Mouse (Mus musculus) hindbrain, embryonic 12.5 days (tissue): ENCODE data around the gene Plce1. TPM values are rescaled to one million over a fixed set of nuclear protein-coding genes. Genes with fewer than 3 reads are reported as not detected.
"Not testable (repeated sequence)": the region's sequence is repeated elsewhere in the genome, so short reads cannot be mapped to it uniquely, and the experiment has no call there.

Experiments used
- ATAC-seq: fragments of 200-750 bp; cut with Nextera tagmentation; 2 replicates; pipeline ENCODE4 v1.8.0; 2017; ENCODE audit warnings: moderate TSS enrichment; ENCODE audit not compliant: low FRiP score
- H3K27ac ChIP-seq: fragments of 300-500 bp; sonication (generic); 2 replicates; pipeline ENCODE4 v1.5.1; 2016; ENCODE audit warnings: mild to moderate bottlenecking
- H3K27me3 ChIP-seq: fragments of 300-500 bp; sonication (generic); 2 replicates; pipeline ENCODE4 v1.6.1; 2016; ENCODE audit warnings: mild to moderate bottlenecking
- H3K36me3 ChIP-seq: fragments of 300-500 bp; sonication (generic); 2 replicates; pipeline ENCODE4 v1.6.1; 2016; ENCODE audit warnings: mild to moderate bottlenecking
- H3K4me1 ChIP-seq: fragments of 300-500 bp; sonication (generic); 2 replicates; pipeline ENCODE4 v1.6.1; 2016
- H3K4me2 ChIP-seq: fragments of 300-500 bp; sonication (generic); replicated peaks from 2 replicates; pipeline ENCODE4 v1.6.1; 2016; ENCODE audit warnings: mild to moderate bottlenecking
- H3K4me3 ChIP-seq: fragments of 300-500 bp; sonication (generic); 2 replicates; pipeline ENCODE4 v1.5.1; 2016; ENCODE audit warnings: mild to moderate bottlenecking
- H3K9ac ChIP-seq: fragments of 300-500 bp; sonication (generic); 2 replicates; pipeline ENCODE4 v1.6.1; 2016; ENCODE audit warnings: mild to moderate bottlenecking, moderate library complexity
- H3K9me3 ChIP-seq: fragments of 300-500 bp; sonication (generic); replicated peaks from 2 replicates; pipeline ENCODE4 v1.6.1; 2016; ENCODE audit warnings: mild to moderate bottlenecking
- WGBS: fragments of 180-500 bp; shearing (Covaris S2); methylation state at CpG from one replicate; pipeline ENCODE4 v1.1.7; 2016; 5-methylcytosine and 5-hydroxymethylcytosine counted together
- polyA plus RNA-seq: library from polyadenylated mRNA; unstranded; fragments of >200 nt; fragmentation: Nextera tagmentation; extraction: Ambion mirVana; gene quantifications from 2 replicates; pipeline ENCODE4 v1.2.1, GENCODE M21; 2016

Plce1 gene
- polyA plus RNA-seq, 1 experiment from 2014 or later = 6.9 TPM

DNA sequence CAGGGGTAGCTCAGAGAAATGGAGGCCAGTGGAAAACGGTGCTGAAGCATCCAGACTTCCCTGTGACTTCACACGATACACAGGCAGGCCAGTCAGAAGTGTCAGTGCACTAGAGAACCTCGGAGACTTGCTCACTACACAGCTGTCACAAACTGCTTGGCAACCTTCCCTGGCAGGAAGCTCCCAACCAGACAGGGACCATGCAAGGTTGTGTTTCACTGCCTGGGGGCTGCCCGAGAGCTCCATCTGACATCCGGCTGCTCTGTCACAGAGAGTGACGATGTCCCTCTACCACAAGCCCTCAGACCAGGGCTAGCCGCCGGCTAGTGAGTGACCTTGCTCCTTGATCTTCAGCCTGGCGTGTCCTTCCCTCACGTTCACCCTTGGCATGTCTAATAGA, 140.6 kb downstream of the Plce1 start:
- Histone ChIP-seq H3K4me3 (no peak overlapping the region), H3K36me3 (no peaks in the 10 kb centered on the region; the same call in 1 of the 2 replicates), H3K9ac (no peak overlapping the region), H3K9me3 (no peaks in the 10 kb centered on the region), H3K27ac (no peak overlapping the region), H3K27me3 (no peaks in the 10 kb centered on the region), H3K4me1 (no peaks in the 10 kb centered on the region), H3K4me2 (no peak overlapping the region)
- no peak for ATAC-seq
- WGBS = 91% methylated on average over 10 of the region's 10 CpGs

DNA sequence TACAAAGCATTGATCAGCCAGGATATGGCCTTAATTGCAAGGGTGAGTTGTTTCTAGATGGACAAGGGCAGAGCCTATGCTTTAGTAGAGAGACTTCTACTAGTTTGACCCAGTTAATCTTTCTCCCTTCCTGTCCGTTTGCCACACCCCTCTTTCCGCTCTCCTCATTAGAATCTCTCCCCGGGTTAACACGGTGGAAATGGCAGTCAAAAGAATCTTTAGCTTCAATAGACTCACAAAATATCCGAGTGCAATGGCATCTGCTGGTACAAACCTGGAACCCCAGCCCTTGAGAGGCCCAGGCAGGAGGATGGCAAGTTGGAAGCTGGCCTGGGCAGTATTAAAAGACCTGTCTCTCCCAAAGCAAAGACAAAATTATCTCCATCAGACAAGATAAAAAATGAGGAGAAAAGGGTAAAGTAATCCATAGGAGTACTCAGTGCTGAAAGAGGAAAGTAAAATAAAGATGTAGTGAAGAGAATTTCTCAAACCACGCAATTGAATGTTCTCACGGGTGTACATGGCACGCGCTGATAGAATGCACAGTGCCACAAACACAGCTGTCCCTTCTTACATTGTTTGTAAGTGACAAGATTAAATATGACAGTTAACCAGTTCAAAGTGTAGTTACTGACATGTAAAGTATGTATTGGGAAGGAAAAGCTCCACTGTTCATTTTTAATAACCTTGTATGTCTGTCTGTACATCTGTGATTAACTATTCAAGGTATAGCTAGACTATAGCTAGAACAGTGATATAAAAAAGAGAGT, 145.5 kb downstream of the Plce1 start:
- no peak overlapping the region for H3K27ac ChIP-seq
- H3K27me3 ChIP-seq = no peaks in the 10 kb centered on the region
- no peak overlapping the region for H3K4me2 ChIP-seq
- no peaks in the 10 kb centered on the region for H3K4me1 ChIP-seq
- WGBS = 75% methylated on average over 9 of the region's 9 CpGs
- no peak overlapping the region for H3K4me3 ChIP-seq
- no peak for ATAC-seq
- no peak overlapping the region for H3K9ac ChIP-seq
- no peaks in the 10 kb centered on the region; the same call in 1 of the 2 replicates for H3K36me3 ChIP-seq
- no peaks in the 10 kb centered on the region for H3K9me3 ChIP-seq

DNA sequence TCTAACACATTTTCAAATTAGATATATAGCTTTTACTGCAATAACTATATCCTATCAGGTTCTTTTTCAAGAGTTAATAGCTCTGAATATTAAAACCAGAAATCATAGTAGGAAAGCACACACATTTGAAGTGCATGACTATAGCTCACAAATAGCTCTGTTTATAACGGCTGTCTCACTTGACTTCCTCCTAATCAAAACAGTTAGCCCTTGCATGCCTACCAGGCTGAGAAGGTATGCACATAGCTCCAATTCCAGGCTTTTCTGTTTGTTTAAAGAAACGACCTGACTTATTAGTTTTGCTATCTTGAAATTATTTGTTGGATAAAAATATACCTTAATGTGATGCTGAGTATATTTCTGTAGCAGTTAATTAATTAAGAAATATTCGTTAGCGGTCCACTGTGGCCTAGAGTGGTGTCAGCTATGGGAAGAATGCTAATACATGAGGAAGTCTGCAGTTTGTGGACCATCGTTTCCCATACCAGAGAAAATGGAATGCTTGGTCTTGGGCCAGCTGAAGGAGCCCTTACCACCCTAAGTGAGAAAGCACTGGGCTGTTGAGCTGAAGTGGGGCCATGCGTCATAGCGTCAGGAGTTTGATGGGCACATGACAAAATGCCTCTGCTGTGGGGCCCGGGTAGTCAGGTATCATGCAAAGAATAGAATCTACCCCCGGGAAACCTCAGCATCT, 146.3 kb downstream of the Plce1 start:
- Histone ChIP-seq H3K4me2 (no peak overlapping the region), H3K9ac (no peak overlapping the region), H3K9me3 (no peaks in the 10 kb centered on the region), H3K27ac (no peak overlapping the region), H3K4me1 (no peaks in the 10 kb centered on the region), H3K4me3 (no peak overlapping the region), H3K27me3 (no peaks in the 10 kb centered on the region), H3K36me3 (no peaks in the 10 kb centered on the region)
- 86% methylated on average over 9 of the region's 9 CpGs for WGBS
- no peak for ATAC-seq

DNA sequence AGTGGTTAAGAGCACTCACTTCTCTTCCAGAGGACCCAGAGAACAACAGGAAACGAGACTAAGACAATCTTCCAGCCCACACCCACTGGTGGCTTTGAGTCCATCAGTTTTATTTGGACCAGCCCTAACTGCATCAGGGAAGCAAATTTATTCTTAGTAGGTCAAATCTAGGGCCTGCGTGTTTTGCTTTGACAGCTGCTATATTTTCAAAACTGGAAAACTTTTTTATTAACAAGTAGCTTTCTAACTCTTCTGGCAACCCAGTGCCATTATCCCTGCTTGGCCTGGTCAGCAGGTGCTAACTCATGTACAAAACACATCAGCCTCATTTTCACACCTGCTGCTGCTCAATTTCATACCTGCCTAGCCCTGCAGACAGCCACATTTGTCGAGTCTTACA, 151.3 kb downstream of the Plce1 start:
- no peaks in the 10 kb centered on the region for H3K4me1 ChIP-seq
- no peak overlapping the region for H3K27ac ChIP-seq
- H3K36me3 ChIP-seq = no peaks in the 10 kb centered on the region
- WGBS = 81% methylated on average over 3 of the region's 3 CpGs
- H3K27me3 ChIP-seq = no peaks in the 10 kb centered on the region
- H3K4me2 ChIP-seq = no peak overlapping the region
- no peaks in the 10 kb centered on the region for H3K9me3 ChIP-seq
- no peak for ATAC-seq
- no peak overlapping the region for H3K9ac ChIP-seq
- no peak overlapping the region for H3K4me3 ChIP-seq

DNA sequence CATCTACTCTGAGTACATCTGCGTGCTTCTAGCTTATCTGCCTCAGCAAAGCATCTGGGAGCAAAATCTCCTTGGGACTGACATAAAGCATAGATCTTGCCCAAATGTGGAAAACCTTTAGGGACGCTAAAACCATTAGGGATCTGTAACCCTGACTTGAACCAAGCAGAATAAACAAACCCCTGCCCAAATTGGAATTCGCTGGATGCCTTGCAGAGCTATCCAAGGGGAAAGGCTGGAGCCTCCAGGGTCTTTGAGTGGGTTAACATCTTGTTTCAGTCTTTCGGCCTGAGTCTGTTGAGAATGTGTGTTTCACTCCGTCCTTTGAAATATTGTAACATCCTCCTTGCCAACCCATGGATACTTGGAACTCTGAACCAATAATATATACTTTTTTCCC, 152.4 kb downstream of the Plce1 start:
- no peak for ATAC-seq
- no peak overlapping the region for H3K9ac ChIP-seq
- H3K4me2 ChIP-seq = no peak overlapping the region
- H3K4me3 ChIP-seq = no peak overlapping the region
- no peaks in the 10 kb centered on the region for H3K9me3 ChIP-seq
- 78% methylated on average over 5 of the region's 5 CpGs for WGBS
- no peaks in the 10 kb centered on the region for H3K4me1 ChIP-seq
- H3K27me3 ChIP-seq = no peaks in the 10 kb centered on the region
- H3K36me3 ChIP-seq = no peaks in the 10 kb centered on the region
- no peak overlapping the region for H3K27ac ChIP-seq

DNA sequence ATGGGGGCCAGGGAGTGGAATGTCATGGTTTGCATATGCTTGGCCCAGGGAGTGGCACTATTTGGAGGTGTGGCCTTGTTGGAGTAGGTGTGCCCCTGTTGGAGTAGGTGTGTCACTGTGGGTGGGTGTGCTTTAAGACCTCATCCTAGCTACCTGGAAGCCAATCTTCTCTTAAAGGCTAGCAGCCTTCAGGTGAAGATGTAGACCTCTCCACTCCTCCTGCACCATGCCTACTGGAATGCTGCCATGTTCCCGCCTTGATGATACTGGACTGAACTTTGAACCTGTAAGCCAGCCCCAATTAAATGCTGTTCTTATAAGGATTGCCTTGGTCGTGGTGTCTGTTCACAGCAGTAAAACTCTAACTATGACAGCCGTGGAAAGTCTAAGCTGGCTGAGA, 158.1 kb downstream of the Plce1 start:
- no peaks in the 10 kb centered on the region for H3K27me3 ChIP-seq
- H3K9me3 ChIP-seq = no peaks in the 10 kb centered on the region
- no peak overlapping the region for H3K9ac ChIP-seq
- no peaks in the 10 kb centered on the region for H3K4me1 ChIP-seq
- no peak for ATAC-seq
- no peak overlapping the region for H3K4me3 ChIP-seq
- H3K36me3 ChIP-seq = no peaks in the 10 kb centered on the region
- no peak overlapping the region for H3K27ac ChIP-seq
- no peak overlapping the region for H3K4me2 ChIP-seq
- 84% methylated on average over 3 of the region's 3 CpGs for WGBS

DNA sequence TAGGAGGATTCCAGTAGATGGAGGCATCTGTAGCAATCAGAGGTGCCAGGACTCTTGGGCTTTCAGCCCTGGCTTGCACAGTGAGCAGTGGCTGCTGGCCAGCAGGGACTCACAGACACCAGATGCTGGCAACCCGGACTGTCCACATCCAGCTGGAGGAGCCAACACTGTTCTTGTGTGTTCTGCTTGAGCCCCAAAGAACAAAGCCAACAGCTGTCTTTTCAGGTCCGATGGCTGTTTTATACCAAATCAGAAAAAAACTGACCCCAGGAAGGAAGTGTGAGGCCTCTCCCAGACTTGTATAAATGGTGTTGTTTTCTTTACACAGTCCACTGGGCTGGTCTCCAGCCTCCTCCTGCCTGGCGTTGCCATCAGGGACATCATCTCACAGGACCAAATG, 158.9 kb downstream of the Plce1 start:
- no peak overlapping the region for H3K4me2 ChIP-seq
- 63% methylated on average over 3 of the region's 3 CpGs for WGBS
- no peak overlapping the region for H3K4me3 ChIP-seq
- no peaks in the 10 kb centered on the region for H3K4me1 ChIP-seq
- H3K36me3 ChIP-seq = no peaks in the 10 kb centered on the region
- no peak overlapping the region for H3K9ac ChIP-seq
- no peaks in the 10 kb centered on the region for H3K27me3 ChIP-seq
- no peak for ATAC-seq
- no peaks in the 10 kb centered on the region for H3K9me3 ChIP-seq
- no peak overlapping the region for H3K27ac ChIP-seq

DNA sequence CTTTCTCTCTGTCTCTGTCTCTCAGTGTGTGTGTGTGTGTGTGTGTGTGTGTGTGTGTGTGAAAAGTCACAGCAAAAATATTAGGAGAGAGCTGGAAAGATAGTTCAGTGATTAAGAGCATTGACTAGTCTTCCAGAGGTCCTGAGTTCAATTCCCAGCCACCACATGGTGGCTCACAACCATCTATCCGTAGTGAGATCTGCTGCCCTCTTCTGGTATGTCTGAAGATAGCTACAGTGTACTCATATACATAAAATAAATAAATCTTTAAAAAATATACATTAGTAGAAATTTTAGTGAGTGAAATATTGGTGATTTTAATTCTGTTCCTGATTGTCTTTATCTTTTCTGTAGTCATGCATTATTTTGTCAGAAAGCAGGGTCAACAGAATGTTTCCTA, 161.6 kb downstream of the Plce1 start:
- H3K4me2 ChIP-seq, H3K27me3 ChIP-seq, H3K27ac ChIP-seq, H3K4me1 ChIP-seq, H3K4me3 ChIP-seq, ATAC-seq, H3K9me3 ChIP-seq, H3K9ac ChIP-seq, H3K36me3 ChIP-seq: not testable (repeated sequence)
- 63% methylated on average over 1 of the region's 1 CpGs for WGBS

DNA sequence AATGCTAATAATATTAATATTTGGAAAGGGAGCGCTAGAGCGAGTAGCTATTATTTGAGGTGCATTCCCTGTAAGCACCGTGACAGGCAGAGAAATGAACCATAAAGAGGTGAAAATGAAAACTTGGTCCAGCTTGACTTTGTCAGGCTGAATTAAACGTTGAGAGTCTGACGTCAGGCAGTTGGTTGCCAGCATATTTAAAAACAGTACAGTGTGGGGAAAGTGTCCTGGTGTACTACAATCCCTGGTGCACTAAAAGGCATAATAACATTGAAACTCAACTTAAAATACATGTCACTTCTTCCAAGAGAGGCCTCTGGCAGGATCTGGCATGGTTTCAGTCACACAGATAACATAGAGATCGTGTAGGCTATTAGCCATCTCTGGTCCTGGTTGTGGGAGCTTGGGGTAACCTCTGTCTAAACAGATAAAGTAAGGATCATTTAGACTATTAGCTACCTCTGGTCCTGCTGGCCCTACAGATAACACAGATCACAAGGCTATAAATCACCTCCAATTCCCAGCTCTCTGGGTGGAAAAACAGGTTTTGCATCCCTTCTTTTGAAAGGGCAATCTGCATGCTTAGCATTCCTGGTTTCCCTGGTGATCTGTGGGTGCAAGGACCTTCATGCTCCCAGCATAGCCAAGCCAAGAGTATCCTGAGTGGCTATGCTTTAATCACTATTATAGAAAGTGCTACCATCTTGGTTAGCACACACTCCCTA, 164.1 kb downstream of the Plce1 start:
- Histone ChIP-seq H3K27ac (no peak overlapping the region), H3K4me3 (no peak overlapping the region), H3K4me2 (no peak overlapping the region), H3K36me3 (no peaks in the 10 kb centered on the region), H3K4me1 (no peaks in the 10 kb centered on the region; the same call in 1 of the 2 replicates), H3K9ac (no peak overlapping the region), H3K9me3 (no peaks in the 10 kb centered on the region), H3K27me3 (no peaks in the 10 kb centered on the region)
- ATAC-seq = no peak
- 56% methylated on average over 6 of the region's 6 CpGs for WGBS

DNA sequence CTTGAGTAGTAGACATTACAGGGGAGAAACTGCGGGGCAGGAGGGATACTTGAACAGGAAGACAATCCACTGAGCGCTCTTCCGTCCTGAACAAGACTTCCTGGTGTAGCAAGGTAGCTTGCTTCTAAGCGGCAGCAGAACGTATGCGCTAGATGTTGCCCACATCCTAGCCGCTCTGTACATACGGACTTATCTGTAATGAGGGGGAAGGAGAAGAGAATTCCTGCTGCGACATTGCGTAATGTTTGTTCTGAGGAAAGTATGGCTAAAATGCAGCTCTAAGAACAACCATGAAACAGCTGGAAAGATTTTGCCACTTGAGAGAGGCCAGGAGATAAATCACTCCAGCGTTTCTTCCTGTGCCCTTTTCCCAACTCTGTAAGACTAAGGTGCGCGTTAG, 177.1 kb downstream of the Plce1 start:
- H3K4me3 ChIP-seq = no peak overlapping the region

DNA sequence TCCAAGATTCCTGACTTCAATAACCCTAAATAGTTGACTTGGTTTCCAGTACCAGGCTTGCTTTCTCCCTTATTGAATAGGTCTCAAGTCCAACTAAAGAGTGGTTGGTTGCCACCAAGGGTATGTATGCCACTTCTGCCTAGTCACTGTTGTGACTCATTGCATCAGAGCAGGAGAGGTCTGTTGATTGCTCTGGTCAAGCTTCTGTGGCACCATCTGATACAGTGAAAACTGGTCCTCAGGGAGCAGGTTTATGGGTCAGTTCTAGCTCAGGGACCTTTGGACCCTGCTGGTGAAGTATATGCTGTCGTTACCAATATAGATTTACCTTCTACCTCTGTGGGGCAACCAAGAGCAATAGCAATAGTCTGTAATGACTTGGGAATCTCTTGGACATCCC, 184.5 kb downstream of the Plce1 start:
- H3K36me3 ChIP-seq = no peaks in the 10 kb centered on the region
- H3K27ac ChIP-seq = no peak overlapping the region
- H3K4me1 ChIP-seq = no peaks in the 10 kb centered on the region

More for the DNA sequence above, 177.1 kb downstream of the Plce1 start:
- Histone ChIP-seq H3K4me2 (no peak overlapping the region), H3K4me1 (no peaks in the 10 kb centered on the region), H3K27ac (no peak overlapping the region), H3K27me3 (no peaks in the 10 kb centered on the region), H3K9me3 (peaks cover 7% of the 10 kb centered on the region; the same call in 1 of the 2 replicates), H3K9ac (no peak overlapping the region), H3K36me3 (no peaks in the 10 kb centered on the region)
- WGBS = 88% methylated on average over 13 of the region's 13 CpGs
- no peak for ATAC-seq

DNA sequence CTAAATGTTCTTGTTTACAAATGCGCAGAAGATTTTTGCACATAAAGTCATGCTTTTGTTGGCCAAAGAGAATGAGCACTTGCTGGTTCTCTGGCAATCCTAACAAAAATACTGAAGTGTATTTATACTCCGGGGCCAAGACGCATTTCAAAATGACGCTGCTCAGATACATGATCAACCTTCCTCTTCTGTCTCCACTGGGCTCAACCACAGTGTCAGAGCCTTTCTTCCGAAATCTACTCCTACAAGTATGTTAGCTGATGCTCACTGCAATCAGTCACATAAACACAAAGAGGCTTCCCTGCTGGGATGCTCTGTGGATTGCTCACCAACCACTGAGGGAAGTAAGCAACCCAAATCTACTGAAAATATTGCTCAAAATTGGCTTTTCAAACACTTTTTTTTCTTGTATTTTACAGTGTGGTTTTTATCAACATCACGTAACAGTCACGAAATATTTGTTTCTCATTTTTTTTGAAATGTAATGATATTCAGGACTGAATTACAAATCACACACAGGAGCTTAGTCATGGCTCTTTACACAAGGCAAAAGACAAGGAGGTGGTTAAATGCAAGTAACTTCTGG, 191.2 kb downstream of the Plce1 start:
- no peak for ATAC-seq
- H3K36me3 ChIP-seq = no peaks in the 10 kb centered on the region

More for the DNA sequence above, 184.5 kb downstream of the Plce1 start:
- Histone ChIP-seq H3K27me3 (no peaks in the 10 kb centered on the region), H3K4me2 (no peak overlapping the region), H3K9ac (no peak overlapping the region), H3K9me3 (no peaks in the 10 kb centered on the region), H3K4me3 (no peak overlapping the region)
- ATAC-seq = no peak
- WGBS = 93% methylated on average over 1 of the region's 1 CpGs

More for the DNA sequence above, 191.2 kb downstream of the Plce1 start:
- no peaks in the 10 kb centered on the region for H3K9me3 ChIP-seq
- H3K4me2 ChIP-seq = no peak overlapping the region
- H3K4me1 ChIP-seq = no peaks in the 10 kb centered on the region
- WGBS = 87% methylated on average over 7 of the region's 7 CpGs
- H3K27ac ChIP-seq = no peak overlapping the region
- no peak overlapping the region for H3K4me3 ChIP-seq
- no peaks in the 10 kb centered on the region for H3K27me3 ChIP-seq
- no peak overlapping the region for H3K9ac ChIP-seq
